Mouse (Mus musculus): ENCODE measurements around the gene Pex3. TPM values are rescaled to one million over a fixed set of nuclear protein-coding genes. Genes with fewer than 3 reads are reported as not detected.

Gene Pex3
- polyA plus RNA-seq, 1 experiment from 2014 or later: 29.1 TPM

DNA sequence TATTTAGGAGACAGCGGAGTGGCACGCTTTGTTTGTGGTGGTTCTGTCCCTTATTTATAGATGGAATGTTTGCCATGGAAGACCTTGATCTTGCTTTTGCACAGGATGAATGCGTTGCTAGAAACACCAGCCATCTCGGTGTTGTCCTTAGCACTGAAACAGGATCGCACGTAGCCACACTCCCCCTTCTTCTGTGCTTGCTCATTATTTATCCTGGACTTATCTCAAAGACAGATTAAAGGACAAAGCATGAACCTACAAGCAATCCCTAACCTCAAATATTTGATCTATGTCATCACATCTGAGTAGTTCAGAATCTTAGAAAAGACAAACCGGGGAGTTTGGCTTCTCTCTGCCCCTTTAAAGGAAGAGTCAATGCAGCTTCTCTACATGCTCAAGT is 24.2 kb upstream of the Pex3 start:
- no peak overlapping the region for H3K4me2 ChIP-seq (replicated peaks; ENCODE audit: low read depth, low read length)
- no peak for ATAC-seq (ENCODE audit: insufficient number of reproducible peaks, insufficient read depth, low FRiP score, low read depth)
- H3K9me3 ChIP-seq (ENCODE audit: control insufficient read depth, low read depth, low read length): no peaks in the 10 kb centered on the region
- H3K4me1 ChIP-seq (ENCODE audit: control insufficient read depth, insufficient read depth, low read length): no peaks in the 10 kb centered on the region
- H3K27me3 ChIP-seq (ENCODE audit: control insufficient read depth, insufficient read depth, low read length): no peaks in the 10 kb centered on the region
- no peak overlapping the region for H3K4me3 ChIP-seq (ENCODE audit: low read depth, low read length)
- no peaks in the 10 kb centered on the region for H3K36me3 ChIP-seq (ENCODE audit: control insufficient read depth, insufficient read depth, low read length)
- no peak overlapping the region for H3K9ac ChIP-seq (replicated peaks; ENCODE audit: low read depth, low read length)
- H3K27ac ChIP-seq (ENCODE audit: low read length): no peak overlapping the region
- WGBS: 64% methylated on average over 7 of the region's 7 CpGs

GRCm38 (mm10) chr10:13572410-13572809 is 19.5 kb upstream of the Pex3 start:
- H3K4me1 ChIP-seq (ENCODE audit: control insufficient read depth, insufficient read depth, low read length): no peaks in the 10 kb centered on the region
- H3K27ac ChIP-seq (ENCODE audit: low read length): no peak overlapping the region
- no peak overlapping the region for H3K9ac ChIP-seq (replicated peaks; ENCODE audit: low read depth, low read length)
- no peak overlapping the region; the same call in 1 of the 2 replicates for H3K4me2 ChIP-seq (replicated peaks; ENCODE audit: low read depth, low read length)
- ATAC-seq (ENCODE audit: insufficient number of reproducible peaks, insufficient read depth, low FRiP score, low read depth): no peak
- H3K9me3 ChIP-seq (ENCODE audit: control insufficient read depth, low read depth, low read length): no peaks in the 10 kb centered on the region
- no peaks in the 10 kb centered on the region for H3K27me3 ChIP-seq (ENCODE audit: control insufficient read depth, insufficient read depth, low read length)
- H3K36me3 ChIP-seq (ENCODE audit: control insufficient read depth, insufficient read depth, low read length): no peaks in the 10 kb centered on the region
- no peak overlapping the region for H3K4me3 ChIP-seq (ENCODE audit: low read depth, low read length)
- 63% methylated on average over 6 of the region's 6 CpGs for WGBS

- H3K9me3 ChIP-seq (ENCODE audit: control insufficient read depth, low read depth, low read length): no peaks in the 10 kb centered on the region
- no peak overlapping the region for H3K27ac ChIP-seq (ENCODE audit: low read length)
- WGBS: 21% methylated on average over 10 of the region's 10 CpGs
- no peaks in the 10 kb centered on the region for H3K36me3 ChIP-seq (ENCODE audit: control insufficient read depth, insufficient read depth, low read length)
- H3K27me3 ChIP-seq (ENCODE audit: control insufficient read depth, insufficient read depth, low read length): no peaks in the 10 kb centered on the region
- no peaks in the 10 kb centered on the region for H3K4me1 ChIP-seq (ENCODE audit: control insufficient read depth, insufficient read depth, low read length)
- no peak for ATAC-seq (ENCODE audit: insufficient number of reproducible peaks, insufficient read depth, low FRiP score, low read depth)
- no peak overlapping the region; the same call in 1 of the 2 replicates for H3K4me2 ChIP-seq (replicated peaks; ENCODE audit: low read depth, low read length)
- H3K9ac ChIP-seq (replicated peaks; ENCODE audit: low read depth, low read length): no peak overlapping the region
- no peak overlapping the region for H3K4me3 ChIP-seq (ENCODE audit: low read depth, low read length)
These were observed 19.1 kb upstream of the Pex3 start for GRCm38 (mm10) chr10:13572003-13572402.

DNA sequence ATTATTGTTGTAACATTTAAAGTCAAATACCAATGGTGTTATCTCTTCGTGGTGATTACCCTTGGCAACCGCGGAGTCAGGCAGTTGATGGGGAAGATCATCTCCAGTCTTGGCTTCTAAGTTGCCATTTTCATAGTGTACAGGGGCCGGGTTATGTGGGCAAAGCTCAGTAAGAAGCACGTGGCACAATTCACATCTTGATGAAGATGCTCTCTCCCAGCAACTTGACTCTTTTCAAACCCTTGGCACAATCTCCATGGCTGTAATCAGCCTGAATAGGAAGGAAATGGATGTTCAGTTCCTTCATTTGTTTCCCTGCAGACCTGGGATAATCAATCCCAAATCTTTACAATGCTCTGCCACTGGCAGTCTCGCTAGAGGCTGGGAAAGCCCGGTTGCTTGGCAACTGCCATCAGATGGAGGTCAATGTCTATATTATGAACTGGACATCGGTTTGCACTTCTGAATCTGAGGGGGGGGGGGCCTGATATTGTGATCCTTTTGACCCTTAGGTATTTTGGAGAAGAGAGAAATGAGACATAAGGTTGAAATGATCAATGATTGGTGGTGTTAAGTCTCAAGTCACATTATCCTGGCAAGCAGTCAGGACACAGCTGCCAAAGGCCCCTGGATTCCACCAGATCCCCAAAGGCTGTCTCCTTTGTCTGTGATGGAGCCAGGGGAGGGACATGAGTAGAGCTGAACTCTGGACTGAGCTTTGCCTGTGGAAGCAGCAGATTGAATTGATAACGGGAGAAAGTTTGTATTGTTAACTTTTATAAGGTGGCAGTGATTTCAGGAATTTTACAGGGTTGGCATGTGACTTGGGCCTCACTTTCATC is 18.0 kb upstream of the Pex3 start:
- no peak overlapping the region for H3K9ac ChIP-seq (replicated peaks; ENCODE audit: low read depth, low read length)
- H3K4me2 ChIP-seq (replicated peaks; ENCODE audit: low read depth, low read length): no peak overlapping the region
- H3K4me3 ChIP-seq (ENCODE audit: low read depth, low read length): no peak overlapping the region
- no peak for ATAC-seq (ENCODE audit: insufficient number of reproducible peaks, insufficient read depth, low FRiP score, low read depth)
- no peak overlapping the region for H3K27ac ChIP-seq (ENCODE audit: low read length)
- no peaks in the 10 kb centered on the region for H3K9me3 ChIP-seq (ENCODE audit: control insufficient read depth, low read depth, low read length)
- no peaks in the 10 kb centered on the region for H3K4me1 ChIP-seq (ENCODE audit: control insufficient read depth, insufficient read depth, low read length)
- H3K36me3 ChIP-seq (ENCODE audit: control insufficient read depth, insufficient read depth, low read length): no peaks in the 10 kb centered on the region
- WGBS: 75% methylated on average over 9 of the region's 9 CpGs
- H3K27me3 ChIP-seq (ENCODE audit: control insufficient read depth, insufficient read depth, low read length): no peaks in the 10 kb centered on the region

DNA sequence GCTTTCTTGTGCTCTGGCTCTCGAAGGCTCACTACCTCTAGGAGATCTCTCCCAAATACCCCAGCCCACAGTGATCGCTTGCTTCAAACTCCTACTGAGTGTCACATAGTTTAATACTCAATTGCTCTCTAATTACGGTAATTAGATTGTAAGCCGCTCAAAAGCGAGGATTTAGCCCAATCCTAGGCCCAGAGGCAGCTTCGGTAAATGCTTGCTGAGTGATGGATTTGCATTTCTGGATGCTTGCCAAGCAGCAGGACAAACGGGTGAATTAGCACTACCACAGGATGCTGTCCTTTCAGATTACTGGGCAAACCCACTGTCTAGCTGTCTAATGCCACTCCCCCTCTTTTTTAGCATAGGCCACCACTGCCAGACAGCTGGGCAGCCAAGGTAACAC is 16.9 kb upstream of the Pex3 start:
- Histone ChIP-seq H3K4me1 (ENCODE audit: control insufficient read depth, insufficient read depth, low read length) (no peaks in the 10 kb centered on the region), H3K9ac (replicated peaks; ENCODE audit: low read depth, low read length) (no peak overlapping the region), H3K27me3 (ENCODE audit: control insufficient read depth, insufficient read depth, low read length) (no peaks in the 10 kb centered on the region), H3K36me3 (ENCODE audit: control insufficient read depth, insufficient read depth, low read length) (no peaks in the 10 kb centered on the region), H3K4me2 (replicated peaks; ENCODE audit: low read depth, low read length) (no peak overlapping the region), H3K4me3 (ENCODE audit: low read depth, low read length) (no peak overlapping the region), H3K9me3 (ENCODE audit: control insufficient read depth, low read depth, low read length) (no peaks in the 10 kb centered on the region), H3K27ac (ENCODE audit: low read length) (no peak overlapping the region)
- no peak for ATAC-seq (ENCODE audit: insufficient number of reproducible peaks, insufficient read depth, low FRiP score, low read depth)
- 56% methylated on average over 7 of the region's 7 CpGs for WGBS

DNA sequence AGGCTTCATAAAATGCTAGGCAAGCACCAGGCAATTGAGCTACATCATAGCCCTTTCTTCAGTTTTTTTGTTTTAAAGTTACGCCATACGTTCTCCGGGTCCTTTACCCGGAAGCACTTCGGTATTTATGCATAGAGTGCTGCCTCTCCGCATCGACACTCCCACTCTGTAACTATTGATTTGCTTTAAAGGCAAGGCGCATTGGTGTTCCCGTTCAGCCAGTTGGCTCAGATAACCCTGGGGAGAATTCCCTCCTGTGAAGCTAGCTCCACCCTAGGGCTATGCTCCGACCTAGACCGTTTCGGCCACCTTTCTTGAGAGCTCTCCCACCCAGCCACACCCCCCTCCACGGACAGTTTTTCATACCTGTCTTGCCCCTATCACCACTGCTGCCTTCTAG is 13.5 kb upstream of the Pex3 start:
- no peaks in the 10 kb centered on the region for H3K9me3 ChIP-seq (ENCODE audit: control insufficient read depth, low read depth, low read length)
- ATAC-seq (ENCODE audit: insufficient number of reproducible peaks, insufficient read depth, low FRiP score, low read depth): no peak
- no peaks in the 10 kb centered on the region for H3K27me3 ChIP-seq (ENCODE audit: control insufficient read depth, insufficient read depth, low read length)
- no peak overlapping the region for H3K4me3 ChIP-seq (ENCODE audit: low read depth, low read length)
- 44% methylated on average over 13 of the region's 13 CpGs for WGBS
- H3K4me2 ChIP-seq (replicated peaks; ENCODE audit: low read depth, low read length): no peak overlapping the region
- no peaks in the 10 kb centered on the region for H3K4me1 ChIP-seq (ENCODE audit: control insufficient read depth, insufficient read depth, low read length)
- H3K9ac ChIP-seq (replicated peaks; ENCODE audit: low read depth, low read length): no peak overlapping the region
- no peak overlapping the region for H3K27ac ChIP-seq (ENCODE audit: low read length)
- H3K36me3 ChIP-seq (ENCODE audit: control insufficient read depth, insufficient read depth, low read length): peaks cover 5% of the 10 kb centered on the region; the same call in 1 of the 2 replicates

GRCm38 (mm10) chr10:13565080-13565448 is 12.1 kb upstream of the Pex3 start:
- peak overlapping the region; percentile 41 for H3K4me2 ChIP-seq (replicated peaks; ENCODE audit: low read depth, low read length)
- H3K4me3 ChIP-seq (ENCODE audit: low read depth, low read length): peak overlapping the region; percentile 7; the same call in 1 of the 2 replicates
- no peak overlapping the region for H3K27ac ChIP-seq (ENCODE audit: low read length)
- WGBS: 49% methylated on average over 8 of the region's 8 CpGs
- H3K9ac ChIP-seq (replicated peaks; ENCODE audit: low read depth, low read length): no peak overlapping the region
- no peaks in the 10 kb centered on the region for H3K9me3 ChIP-seq (ENCODE audit: control insufficient read depth, low read depth, low read length)
- no peaks in the 10 kb centered on the region for H3K27me3 ChIP-seq (ENCODE audit: control insufficient read depth, insufficient read depth, low read length)
- H3K36me3 ChIP-seq (ENCODE audit: control insufficient read depth, insufficient read depth, low read length): peaks cover 5% of the 10 kb centered on the region; the same call in 1 of the 2 replicates
- no peak for ATAC-seq (ENCODE audit: insufficient number of reproducible peaks, insufficient read depth, low FRiP score, low read depth)
- H3K4me1 ChIP-seq (ENCODE audit: control insufficient read depth, insufficient read depth, low read length): no peaks in the 10 kb centered on the region

DNA sequence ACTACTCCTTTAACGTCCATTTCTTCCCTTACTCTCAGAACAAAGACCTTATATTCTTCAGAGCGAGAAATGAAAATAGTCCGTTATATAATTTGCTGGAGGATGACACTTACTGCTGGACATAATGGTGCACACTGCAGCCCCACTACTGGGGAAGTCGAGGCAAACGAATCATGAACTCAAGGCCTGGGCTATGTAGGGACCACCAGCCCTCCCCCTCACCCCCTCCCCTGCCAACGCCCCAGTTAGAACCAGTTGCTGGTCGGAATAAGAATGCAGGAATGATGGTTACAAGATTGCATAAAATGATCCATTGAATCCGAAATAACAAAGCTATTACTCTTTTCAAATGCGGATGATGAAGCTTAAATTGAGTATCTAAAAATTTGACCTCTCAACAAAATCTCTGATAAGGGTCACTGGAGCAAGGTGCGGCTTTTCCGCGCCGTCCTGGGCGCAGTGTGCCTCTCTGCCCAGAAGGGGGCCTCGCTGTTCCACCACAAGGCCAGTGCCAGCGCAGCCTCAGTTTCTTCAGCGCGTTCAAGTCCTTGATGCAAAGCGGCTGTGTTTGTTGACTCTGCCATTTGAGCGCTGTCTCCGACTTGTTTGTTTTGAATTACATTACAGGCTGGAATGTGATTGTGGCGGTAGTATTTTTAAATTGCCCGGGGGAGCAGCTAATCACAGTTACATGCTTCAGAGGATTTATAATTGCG is 11.6 kb upstream of the Pex3 start:
- 26% methylated on average over 24 of the region's 24 CpGs for whole genome bisulfite sequencing
- H3K4me2 ChIP-seq (replicated peaks; ENCODE audit: low read depth, low read length): peak overlapping the region; percentile 41
- no peak overlapping the region for H3K27ac ChIP-seq (ENCODE audit: low read length)
- peaks cover 5% of the 10 kb centered on the region; the same call in 1 of the 2 replicates for H3K36me3 ChIP-seq (ENCODE audit: control insufficient read depth, insufficient read depth, low read length)
- H3K4me1 ChIP-seq (ENCODE audit: control insufficient read depth, insufficient read depth, low read length): no peaks in the 10 kb centered on the region
- peak overlapping the region; percentile 7; the same call in 1 of the 2 replicates for H3K4me3 ChIP-seq (ENCODE audit: low read depth, low read length)
- no peak for ATAC-seq (ENCODE audit: insufficient number of reproducible peaks, insufficient read depth, low FRiP score, low read depth)
- no peaks in the 10 kb centered on the region for H3K27me3 ChIP-seq (ENCODE audit: control insufficient read depth, insufficient read depth, low read length)
- H3K9ac ChIP-seq (replicated peaks; ENCODE audit: low read depth, low read length): no peak overlapping the region
- H3K9me3 ChIP-seq (ENCODE audit: control insufficient read depth, low read depth, low read length): no peaks in the 10 kb centered on the region

Data from stomach, embryonic 14.5 days (tissue).